Mouse (Mus musculus): ENCODE measurements around the gene Msrb1.
"Not testable (repeated sequence)": the region's sequence is repeated elsewhere in the genome, so short reads cannot be mapped to it uniquely, and the experiment has no call there.

- not testable (repeated sequence) for TF ChIP-seq CTCF (IDR thresholded peaks at IDR 0.05; ENCODE audit: low read depth, low read length); POLR2A (IDR thresholded peaks at IDR 0.05; ENCODE audit: borderline replicate concordance, low read depth, low read length)
Measured at GRCm38 (mm10) chr17:24721383-24721955, 15.0 kb upstream of the Msrb1 start.

All from bone marrow macrophage, adult 2 months (primary cell).